Mouse (Mus musculus) kidney, postnatal 0 days (tissue): ENCODE data around the gene Stk33. TPM values are rescaled to one million over a fixed set of nuclear protein-coding genes. Genes with fewer than 3 reads are reported as not detected.
A peak's percentile ranks its signal among the peaks of the same experiment; 100 is the strongest.

Experiments
- ATAC-seq: fragments of 200-750 bp; cut with Nextera tagmentation; replicated peaks from 2 replicates; pipeline ENCODE4 v1.8.0; 2017; ENCODE audit warnings: low read depth, moderate number of reproducible peaks, moderate TSS enrichment, moderate library complexity; ENCODE audit not compliant: low FRiP score
- DNase-seq: peaks from one replicate; pipeline ENCODE4 v3.0.0-alpha.2; 2016; ENCODE audit warnings: low spot score
- H3K27ac ChIP-seq: fragments of 300-500 bp; sonication (generic); 2 replicates; pipeline ENCODE4 v1.5.1; 2014; ENCODE audit warnings: mild to moderate bottlenecking
- H3K27me3 ChIP-seq: fragments of 300-500 bp; sonication (generic); 2 replicates; pipeline ENCODE4 v1.6.1; 2014; ENCODE audit warnings: low read length, mixed read lengths; ENCODE audit not compliant: insufficient read depth
- H3K36me3 ChIP-seq: fragments of 300-500 bp; sonication (generic); 2 replicates; pipeline ENCODE4 v1.6.1; 2014; ENCODE audit warnings: low read length, mixed read lengths; ENCODE audit not compliant: insufficient read depth
- H3K4me1 ChIP-seq: fragments of 300-500 bp; sonication (generic); replicated peaks from 2 replicates; pipeline ENCODE4 v1.6.1; 2014; ENCODE audit warnings: antibody characterized with exemption, low read length, mixed read lengths; ENCODE audit not compliant: insufficient read depth
- H3K4me2 ChIP-seq: fragments of 300-500 bp; sonication (generic); 2 replicates; pipeline ENCODE4 v1.6.1; 2014; ENCODE audit warnings: mild to moderate bottlenecking, low read length, moderate library complexity, mixed read lengths
- H3K4me3 ChIP-seq: fragments of 300-500 bp; sonication (generic); replicated peaks from 2 replicates; pipeline ENCODE4 v1.5.1; 2014; ENCODE audit warnings: low read depth, low read length
- H3K9ac ChIP-seq: fragments of 300-500 bp; sonication (generic); 2 replicates; pipeline ENCODE4 v1.6.1; 2014; ENCODE audit warnings: low read depth, low read length
- H3K9me3 ChIP-seq: fragments of 300-500 bp; sonication (generic); replicated peaks from 2 replicates; pipeline ENCODE4 v1.6.1; 2016; ENCODE audit warnings: low read length, inconsistent platforms, mixed read lengths
- CTCF ChIP-seq: IDR thresholded peaks from 2 replicates; pipeline ENCODE4 v1.5.1; 2016; ENCODE audit warnings: antibody characterized with exemption, low read depth, mild to moderate bottlenecking, moderate library complexity
- WGBS: fragments of 180-500 bp; shearing (Covaris S2); extraction: QIAGEN DNeasy Blood & Tissue Kit; methylation state at CpG from one replicate; pipeline ENCODE4 v1.1.7; 2014; 5-methylcytosine and 5-hydroxymethylcytosine counted together
- polyA plus RNA-seq: library from polyadenylated mRNA; unstranded; fragments of >200 nt; fragmentation: Nextera tagmentation; extraction: Ambion mirVana; gene quantifications from 2 replicates; pipeline ENCODE4 v1.2.1, GENCODE M21; 2015

The Stk33 gene
- polyA plus RNA-seq, 1 experiment from 2014 or later, result 0.24 TPM

DNA sequence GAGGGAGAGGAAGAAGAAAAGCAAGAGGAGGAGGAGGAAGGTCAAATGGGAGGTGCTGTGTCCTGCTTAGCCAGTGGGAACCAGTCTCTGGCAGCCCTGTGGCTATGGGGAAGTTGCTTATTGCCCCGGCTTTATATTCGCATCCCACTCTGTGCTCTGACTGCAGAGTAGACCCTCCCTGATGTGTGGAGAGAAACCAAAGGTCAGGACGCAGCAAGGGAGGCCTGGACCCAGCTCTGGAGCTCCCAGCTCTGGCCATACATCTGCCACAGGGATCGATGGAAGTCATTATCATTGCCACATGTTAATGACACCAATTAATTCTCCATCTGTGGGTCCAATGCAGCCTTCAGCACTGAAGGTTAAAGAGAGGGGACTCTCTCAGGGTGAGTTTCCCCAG lies 171.5 kb downstream of the Stk33 start:
- Histone ChIP-seq H3K36me3 (no peaks in the 10 kb centered on the region), H3K4me2 (no peak overlapping the region), H3K9ac (no peak overlapping the region), H3K4me3 (no peak overlapping the region), H3K4me1 (no peaks in the 10 kb centered on the region), H3K9me3 (no peaks in the 10 kb centered on the region), H3K27me3 (no peaks in the 10 kb centered on the region), H3K27ac (no peak overlapping the region)
- TF ChIP-seq CTCF, result no peak
- ATAC-seq (no peak), DNase-seq (no peak)
- WGBS, result 52% methylated on average over 4 of the region's 4 CpGs

GRCm38 (mm10) chr7:109266181-109266580 lies 172.7 kb downstream of the Stk33 start:
- Histone ChIP-seq H3K36me3 (no peaks in the 10 kb centered on the region), H3K27me3 (no peaks in the 10 kb centered on the region), H3K4me1 (no peaks in the 10 kb centered on the region), H3K9ac (no peak overlapping the region), H3K9me3 (no peaks in the 10 kb centered on the region), H3K27ac (no peak overlapping the region), H3K4me2 (no peak overlapping the region), H3K4me3 (no peak overlapping the region)
- no peak for TF ChIP-seq CTCF
- no peak for ATAC-seq
- WGBS, result 64% methylated on average over 1 of the region's 1 CpGs
- DNase-seq, result no peak

GRCm38 (mm10) chr7:109265606-109266005 lies 173.3 kb downstream of the Stk33 start:
- Histone ChIP-seq H3K4me2 (no peak overlapping the region), H3K4me3 (no peak overlapping the region), H3K9ac (no peak overlapping the region), H3K36me3 (no peaks in the 10 kb centered on the region), H3K27me3 (no peaks in the 10 kb centered on the region), H3K27ac (no peak overlapping the region), H3K4me1 (no peaks in the 10 kb centered on the region), H3K9me3 (no peaks in the 10 kb centered on the region)
- 89% methylated on average over 5 of the region's 5 CpGs for WGBS
- DNase-seq, result no peak
- TF ChIP-seq CTCF, result no peak
- no peak for ATAC-seq

- DNase-seq (peak; percentile 58), ATAC-seq (peak; percentile 78; the same call in 1 of the 2 replicates)
- no peak overlapping the region for H3K27ac ChIP-seq
- H3K4me2 ChIP-seq, result peak overlapping the region; percentile 41
- H3K4me3 ChIP-seq, result no peak overlapping the region
- H3K36me3 ChIP-seq, result no peaks in the 10 kb centered on the region
- H3K9me3 ChIP-seq, result no peaks in the 10 kb centered on the region
- WGBS, result 18% methylated on average over 28 of the region's 28 CpGs
- no peak overlapping the region for H3K9ac ChIP-seq
- H3K4me1 ChIP-seq, result peaks cover 6% of the 10 kb centered on the region; the same call in 1 of the 2 replicates
- TF ChIP-seq CTCF, result peak; percentile 67
- no peaks in the 10 kb centered on the region; the same call in 1 of the 2 replicates for H3K27me3 ChIP-seq
These were observed 183.2 kb downstream of the Stk33 start for GRCm38 (mm10) chr7:109255506-109256352.

GRCm38 (mm10) chr7:109251418-109251817 lies 187.5 kb downstream of the Stk33 start:
- TF ChIP-seq CTCF, result no peak
- no peak for DNase-seq
- no peaks in the 10 kb centered on the region for H3K36me3 ChIP-seq
- H3K4me3 ChIP-seq, result no peak overlapping the region
- H3K9ac ChIP-seq, result no peak overlapping the region
- WGBS, result 86% methylated on average over 3 of the region's 3 CpGs
- H3K9me3 ChIP-seq, result no peaks in the 10 kb centered on the region
- H3K27me3 ChIP-seq, result no peaks in the 10 kb centered on the region; the same call in 1 of the 2 replicates
- no peak for ATAC-seq
- no peak overlapping the region for H3K4me2 ChIP-seq
- peaks cover 6% of the 10 kb centered on the region; the same call in 1 of the 2 replicates for H3K4me1 ChIP-seq
- no peak overlapping the region for H3K27ac ChIP-seq

GRCm38 (mm10) chr7:109244776-109245175 lies 194.1 kb downstream of the Stk33 start:
- H3K27ac ChIP-seq, result no peak overlapping the region
- no peak overlapping the region for H3K4me2 ChIP-seq
- ATAC-seq (no peak), DNase-seq (no peak)
- H3K27me3 ChIP-seq, result no peaks in the 10 kb centered on the region
- H3K4me3 ChIP-seq, result no peak overlapping the region
- H3K4me1 ChIP-seq, result no peaks in the 10 kb centered on the region
- no peak for TF ChIP-seq CTCF
- H3K9me3 ChIP-seq, result no peaks in the 10 kb centered on the region
- 96% methylated on average over 10 of the region's 10 CpGs for WGBS
- no peak overlapping the region for H3K9ac ChIP-seq
- H3K36me3 ChIP-seq, result no peaks in the 10 kb centered on the region
